Mouse (Mus musculus): ENCODE data around the gene Lamb3.
A peak's percentile ranks its signal among the peaks of the same experiment; 100 is the strongest.

The Lamb3 gene

GRCm38 (mm10) chr1:193201383-193201778, 6.1 kb upstream of the Lamb3 start, which contains the start of gene Traf3ip3:
TSS of gene Traf3ip3 (minus strand) at chr1:193201703.
- peak; percentile 96 for DNase-seq (ENCODE audit: low spot score in 2 of 2)

GRCm38 (mm10) chr1:193203821-193204220, 3.7 kb upstream of the Lamb3 start:
- no peak for DNase-seq (ENCODE audit: low spot score in 2 of 2)

- DNase-seq (ENCODE audit: low spot score in 2 of 2): no peak
Measured at GRCm38 (mm10) chr1:193205431-193205830, 2.1 kb upstream of the Lamb3 start.

DNA sequence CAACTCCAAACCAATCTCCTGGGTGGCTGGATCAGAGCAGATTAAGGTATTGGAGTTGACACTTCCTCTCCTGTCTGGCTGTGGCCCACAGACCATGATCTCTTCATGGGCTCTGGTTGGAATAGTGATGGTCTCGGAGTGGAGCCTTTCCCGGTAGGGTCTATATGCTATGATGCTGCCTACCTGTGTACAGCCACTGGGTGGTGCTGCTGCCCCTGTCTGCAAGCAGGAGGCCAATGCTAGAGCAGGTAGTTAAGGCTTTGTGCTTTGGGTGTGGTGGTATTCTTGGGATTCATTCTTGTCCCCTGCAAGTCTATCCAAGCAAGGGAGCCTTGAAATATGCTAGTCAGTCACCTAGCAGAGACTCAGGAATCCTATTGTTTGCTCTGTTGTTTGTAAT, 679 bp downstream of the Lamb3 start:
- peak; percentile 72 to 75 for DNase-seq (ENCODE audit: low spot score in 2 of 2)

DNA sequence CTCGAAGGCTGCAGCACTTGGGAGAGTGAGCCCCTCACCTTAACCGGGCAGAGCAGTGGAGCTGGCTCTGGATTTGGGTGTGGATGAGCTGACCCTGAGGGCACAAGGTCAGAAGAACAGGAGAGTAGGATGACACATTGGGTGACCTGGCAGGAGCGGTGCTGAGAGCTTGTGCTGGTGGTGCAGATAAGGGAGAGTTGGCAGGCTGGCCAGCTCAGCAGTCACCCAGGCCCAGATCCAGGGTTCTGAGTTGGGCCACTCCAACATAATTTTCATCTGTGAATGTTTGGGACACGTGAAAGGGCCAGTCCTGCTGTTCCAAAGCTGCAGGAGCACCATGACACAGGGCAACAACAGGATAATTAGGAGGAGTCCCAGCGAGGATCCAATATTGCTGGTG, 3.9 kb downstream of the Lamb3 start:
- no peak for DNase-seq (ENCODE audit: low spot score in 2 of 2)

DNA sequence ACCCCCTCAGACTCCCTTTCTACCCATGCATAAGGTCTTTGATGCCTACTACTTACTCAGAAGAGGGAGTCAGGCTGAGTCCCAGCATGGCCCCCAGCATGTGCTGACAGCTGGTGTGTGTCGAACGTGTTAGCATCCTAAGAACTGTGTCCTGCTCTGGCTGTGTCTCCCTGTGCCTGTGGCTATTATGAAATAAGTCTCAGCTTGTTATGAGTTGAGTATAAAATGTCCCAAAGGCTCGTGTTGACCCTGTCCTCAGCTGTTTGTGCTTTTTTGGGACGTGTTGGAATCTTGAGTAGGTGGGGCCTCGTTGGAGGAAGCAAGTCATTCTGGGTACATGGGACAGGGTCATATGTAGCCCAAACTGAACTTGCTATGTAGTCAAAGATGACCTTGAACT, 6.6 kb downstream of the Lamb3 start:
- no peak for DNase-seq (ENCODE audit: low spot score in 2 of 2)

DNA sequence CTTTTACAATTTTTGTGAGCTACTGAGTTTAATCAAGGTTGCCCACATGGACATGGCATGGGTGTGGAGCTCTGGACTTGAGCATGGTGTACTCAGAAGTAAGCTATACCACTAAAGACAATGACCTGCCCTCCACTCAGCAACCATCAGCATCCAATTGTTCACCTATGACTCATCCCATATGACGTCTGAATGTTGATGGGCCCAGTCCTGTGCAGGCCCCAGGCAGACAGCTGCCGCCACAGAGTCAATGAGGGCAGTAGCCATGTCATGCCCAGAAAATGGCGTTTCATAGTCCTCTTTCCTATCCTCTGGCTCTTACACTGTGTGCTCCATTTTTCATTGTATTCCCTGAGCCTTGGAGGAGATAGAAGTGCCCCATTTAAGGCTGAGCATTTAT, 8.5 kb downstream of the Lamb3 start:
- no peak for DNase-seq (ENCODE audit: low spot score in 2 of 2)

- no peak for DNase-seq (ENCODE audit: low spot score in 2 of 2)
Measured at GRCm38 (mm10) chr1:193220408-193220807, 12.9 kb downstream of the Lamb3 start.

GRCm38 (mm10) chr1:193225531-193225930, 18.0 kb downstream of the Lamb3 start:
- no peak for DNase-seq (ENCODE audit: low spot score in 2 of 2)

GRCm38 (mm10) chr1:193226114-193226513, 18.6 kb downstream of the Lamb3 start:
- DNase-seq (ENCODE audit: low spot score in 2 of 2): no peak

DNA sequence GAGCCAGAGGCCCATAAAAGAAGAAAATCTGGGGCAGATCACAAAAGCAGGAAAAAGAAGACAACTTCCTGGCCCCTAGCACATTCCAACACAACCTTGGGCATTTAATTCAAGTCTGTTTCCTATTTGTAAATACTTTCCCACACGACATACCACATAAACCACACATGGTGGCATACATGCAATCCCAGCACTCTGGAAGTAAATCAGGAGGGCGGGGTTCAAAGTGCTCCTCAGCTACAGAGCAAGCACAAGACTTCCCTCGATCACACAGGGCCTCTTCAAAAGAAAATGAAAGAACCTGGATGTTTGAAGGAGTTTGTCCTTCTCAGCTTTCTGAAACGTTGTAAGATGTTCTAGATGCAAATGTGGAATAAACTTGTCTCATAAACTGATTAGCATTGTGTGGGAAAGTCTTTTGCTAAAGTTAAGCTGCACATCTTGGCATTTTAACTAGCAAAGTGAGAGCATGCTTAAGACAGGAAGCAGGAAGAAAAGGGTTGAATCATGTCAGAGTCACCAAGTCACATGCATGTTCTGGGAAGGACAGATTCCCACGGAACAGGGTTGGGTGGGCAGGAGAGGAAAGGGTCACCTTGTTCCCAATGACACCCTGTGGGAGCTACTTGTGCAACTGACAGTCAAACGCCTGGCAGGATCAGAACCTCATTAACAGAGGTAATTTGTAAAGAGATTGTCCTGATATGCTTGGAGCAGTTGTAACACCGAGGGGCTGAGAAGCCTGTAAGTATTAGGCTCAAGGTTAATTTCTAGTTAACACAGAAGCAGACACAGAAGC, 19.4 kb downstream of the Lamb3 start:
- DNase-seq (ENCODE audit: low spot score in 2 of 2): no peak

DNA sequence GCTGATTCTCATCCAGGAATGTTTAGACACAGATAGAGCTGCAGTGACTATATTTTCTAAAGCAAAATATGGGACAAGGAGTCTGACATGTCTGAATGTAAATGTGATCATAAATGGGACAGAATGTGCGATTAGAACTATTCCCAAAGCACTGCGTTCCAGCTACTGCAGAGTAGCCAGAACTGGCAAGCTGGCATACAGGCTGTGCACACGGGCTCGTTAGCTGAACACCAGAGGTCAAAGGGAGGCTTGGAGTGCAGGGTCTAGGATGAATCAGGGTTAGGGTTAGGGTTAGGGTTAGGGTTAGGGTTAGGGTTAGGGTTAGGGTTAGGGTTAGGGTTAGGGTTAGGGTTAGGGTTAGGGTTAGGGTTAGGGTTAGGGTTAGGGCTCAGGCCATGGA, 20.0 kb downstream of the Lamb3 start:
- DNase-seq (ENCODE audit: low spot score in 2 of 2): no peak

DNA sequence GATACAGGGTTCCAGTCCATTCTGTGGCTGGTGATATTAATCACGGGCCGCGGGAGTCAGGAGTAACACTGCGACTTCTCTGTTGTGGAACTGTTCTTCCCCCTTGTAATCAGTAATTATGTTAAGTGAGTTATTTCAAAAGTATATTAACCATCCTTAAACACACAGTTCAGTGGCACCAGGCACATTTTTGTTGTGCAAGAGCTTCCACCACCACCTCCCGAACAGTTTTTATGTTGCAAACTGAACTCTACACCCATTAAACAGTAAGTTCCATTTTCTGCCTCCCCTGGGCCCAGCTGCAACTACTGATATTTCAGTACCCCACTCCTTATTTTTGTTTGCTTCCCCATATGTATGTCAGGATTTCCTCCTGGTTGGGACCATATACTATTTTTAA, 22.1 kb downstream of the Lamb3 start:
- no peak for DNase-seq (ENCODE audit: low spot score in 2 of 2)

DNA sequence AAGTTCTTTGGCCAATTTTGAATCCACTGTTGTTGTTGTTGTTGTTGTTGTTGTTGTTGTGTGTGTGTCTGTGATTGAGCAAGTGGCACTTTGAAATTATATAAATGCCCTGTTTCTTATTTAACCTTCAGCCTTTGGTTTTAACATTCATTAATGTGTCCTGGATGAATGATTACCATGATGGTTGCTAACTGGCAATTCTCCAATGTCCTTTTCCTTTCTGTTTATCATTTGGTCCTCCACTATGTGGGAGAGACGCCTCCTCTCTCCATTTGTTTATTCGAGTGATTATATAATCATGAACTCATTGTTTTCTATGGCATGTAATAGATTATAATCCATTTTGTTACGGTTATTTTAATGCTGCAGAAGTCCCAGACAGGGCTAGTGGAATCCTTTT, 23.0 kb downstream of the Lamb3 start:
- no peak for DNase-seq (ENCODE audit: low spot score in 2 of 2)

DNA sequence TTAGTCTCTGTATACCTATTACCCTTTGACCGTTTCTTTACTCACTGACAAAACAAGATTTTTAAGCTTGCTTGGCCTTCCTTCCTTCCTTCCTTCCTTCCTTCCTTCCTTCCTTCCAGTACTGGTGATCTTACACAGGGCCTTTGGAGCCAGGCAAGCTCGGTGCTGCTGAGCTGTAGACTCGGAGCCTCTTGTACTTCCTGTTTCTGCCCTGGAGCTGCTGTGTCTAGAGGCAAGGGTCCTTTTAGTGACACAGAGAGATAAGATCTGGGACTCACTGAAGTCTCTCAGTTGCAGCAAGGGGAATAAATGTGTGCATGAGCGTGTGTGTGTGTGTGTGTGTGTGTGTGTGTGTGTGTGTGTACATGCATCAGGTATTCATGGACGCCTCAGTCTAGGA, 23.4 kb downstream of the Lamb3 start:
- DNase-seq (ENCODE audit: low spot score in 2 of 2): peak in 1 of 2 experiments; percentile 28

DNA sequence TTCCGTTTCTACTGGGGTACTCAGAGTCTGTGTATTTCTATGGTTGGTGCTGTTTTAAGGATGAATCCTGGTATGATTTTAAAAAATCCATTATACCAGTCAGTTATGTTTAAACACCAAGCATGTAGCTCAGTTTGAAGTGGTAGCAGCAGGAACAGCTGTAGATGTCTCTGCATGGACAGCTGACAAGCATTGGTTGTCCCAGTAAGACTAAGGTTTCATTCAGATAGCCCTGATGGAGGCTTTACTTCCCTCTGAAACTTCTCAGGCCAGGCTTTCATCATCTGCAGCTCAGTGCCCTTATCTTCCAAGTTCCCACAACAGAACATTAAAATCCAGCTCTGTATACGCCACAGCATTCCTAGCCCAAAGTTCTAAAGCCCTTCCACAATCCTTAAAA, 25.2 kb downstream of the Lamb3 start:
- DNase-seq (ENCODE audit: low spot score in 2 of 2): no peak

GRCm38 (mm10) chr1:193234130-193234645, 26.7 kb downstream of the Lamb3 start:
- DNase-seq (ENCODE audit: low spot score in 2 of 2): peak; percentile 71 to 77

- DNase-seq (ENCODE audit: low spot score in 2 of 2): no peak
Measured at GRCm38 (mm10) chr1:193234930-193235329, 27.4 kb downstream of the Lamb3 start.

DNA sequence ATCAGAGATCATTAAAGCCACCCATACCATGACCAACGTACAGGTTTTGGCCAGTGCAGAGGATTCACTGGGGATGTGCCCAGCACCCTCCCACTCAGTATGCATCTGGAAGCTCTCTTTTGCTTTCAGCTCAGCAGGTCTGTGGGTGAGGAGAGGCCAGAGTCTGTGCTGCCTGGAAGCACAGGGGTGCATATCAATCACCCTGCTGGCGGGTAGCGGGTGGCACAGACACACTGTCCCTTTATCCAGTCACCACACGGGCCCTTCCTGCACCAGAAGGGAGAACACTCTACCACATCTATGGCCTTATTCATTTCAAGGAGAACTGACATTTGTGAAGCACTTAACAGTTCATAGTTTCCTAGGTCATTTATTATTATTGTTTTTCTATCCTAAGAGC, 30.9 kb downstream of the Lamb3 start:
- DNase-seq (ENCODE audit: low spot score in 2 of 2): no peak

GRCm38 (mm10) chr1:193241436-193241835, 33.9 kb downstream of the Lamb3 start:
- DNase-seq (ENCODE audit: low spot score in 2 of 2): no peak

DNA sequence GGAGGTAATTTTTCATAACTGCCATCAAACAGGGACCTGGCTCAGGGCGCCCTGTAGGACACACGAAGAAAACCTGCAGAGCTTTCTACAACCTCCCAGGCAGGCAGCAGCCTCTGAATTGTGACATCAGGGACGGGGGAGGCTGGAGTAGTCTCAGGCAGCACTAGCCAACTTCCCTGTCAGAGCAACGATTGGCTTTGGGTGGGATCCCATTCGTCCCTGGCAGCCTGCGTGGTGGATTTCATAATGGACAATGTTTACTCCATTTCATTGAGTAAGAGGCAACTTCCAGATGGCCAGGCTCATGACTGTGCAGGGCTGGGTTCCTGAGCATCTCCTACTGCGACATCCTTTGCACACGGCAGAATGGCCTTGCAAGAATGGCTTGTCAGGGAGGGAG, 34.7 kb downstream of the Lamb3 start:
- DNase-seq (ENCODE audit: low spot score in 2 of 2): peak in 1 of 2 experiments; percentile 42

DNA sequence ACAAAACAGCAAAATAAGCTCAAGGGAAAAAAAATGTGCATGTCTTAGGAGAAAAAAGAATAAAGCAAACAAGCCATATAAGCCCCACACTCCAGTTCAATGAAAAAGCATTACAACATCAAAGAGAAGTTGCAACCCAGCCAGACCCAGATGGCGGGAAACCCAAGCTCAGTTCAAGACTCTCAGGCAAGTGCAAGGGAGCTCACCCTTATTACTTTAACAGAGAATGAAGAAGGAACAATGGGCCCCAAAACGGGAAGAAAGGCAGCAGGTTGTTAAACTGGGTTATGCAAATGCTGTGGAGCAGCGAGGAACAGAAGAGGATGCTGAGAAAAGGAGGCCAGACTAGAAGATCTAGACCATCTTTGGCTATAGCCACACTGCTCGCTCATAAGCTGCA, 35.4 kb downstream of the Lamb3 start:
- DNase-seq (ENCODE audit: low spot score in 2 of 2): peak; percentile 71 to 79

- no peak for DNase-seq (ENCODE audit: low spot score in 2 of 2)
Measured at GRCm38 (mm10) chr1:193243571-193244193, 36.2 kb downstream of the Lamb3 start.

Measured in spleen, postnatal 36 days (tissue).